Mouse (Mus musculus) lung, adult 10 weeks (tissue): ENCODE data around the gene Olfr926. TPM values are rescaled to one million over a fixed set of nuclear protein-coding genes. Genes with fewer than 3 reads are reported as not detected.

ENCODE experiments used
- polyA plus RNA-seq: library from polyadenylated mRNA; stranded (reverse); fragments of 350-450 nt; fragmentation: Illumina TruSeq; extraction: RNeasy Lipid Tissue Mini Kit (QIAGEN cat#74804); gene quantifications from one replicate; pipeline ENCODE4 v1.2.3, GENCODE M21; 2014; ENCODE audit warnings: low read depth, low replicate concordance; ENCODE audit not compliant: insufficient read depth

Olfr926 gene
- not detected for polyA plus RNA-seq

GRCm38 (mm10) chr9:38876826-38877225, at the start of gene Olfr926:
Gene Olfr926, plus strand, starts transcription at chr9:38877126.

GRCm38 (mm10) chr9:38844149-38844548, 32.8 kb upstream of the Olfr926 start, which contains the start of gene Olfr924:
Gene Olfr924, plus strand, starts transcription at chr9:38844449.

GRCm38 (mm10) chr9:38854760-38855159, 22.2 kb upstream of the Olfr926 start, which contains the start of gene Olfr26:
Gene Olfr26, plus strand, starts transcription at chr9:38855060.

Other genes starting within 250 kb of the Olfr926 start
- not detected for gene Olfr916, start 217.3 kb upstream of the Olfr926 start, polyA plus RNA-seq
- gene Olfr917, start 211.3 kb upstream of the Olfr926 start, polyA plus RNA-seq = not detected
- not detected for gene Olfr918, start 202.5 kb upstream of the Olfr926 start, polyA plus RNA-seq
- not detected for gene Olfr919, start 173.5 kb upstream of the Olfr926 start, polyA plus RNA-seq
- 27.1 TPM for gene Vwa5a, start 158.9 kb upstream of the Olfr926 start, polyA plus RNA-seq
- 0.10 TPM for gene Olfr920, start 124.8 kb upstream of the Olfr926 start, polyA plus RNA-seq
- gene Olfr921, start 104.1 kb upstream of the Olfr926 start, polyA plus RNA-seq = not detected
- not detected for gene Olfr922, start 62.5 kb upstream of the Olfr926 start, polyA plus RNA-seq
- not detected for gene Olfr923, start 50.6 kb upstream of the Olfr926 start, polyA plus RNA-seq
- gene Olfr924, start 32.7 kb upstream of the Olfr926 start, polyA plus RNA-seq = not detected
- not detected for gene Olfr26, start 22.1 kb upstream of the Olfr926 start, polyA plus RNA-seq
- gene Olfr930, start 52.7 kb downstream of the Olfr926 start, polyA plus RNA-seq = not detected
- not detected for gene Olfr933, start 95.2 kb downstream of the Olfr926 start, polyA plus RNA-seq
- gene Olfr934, start 111.2 kb downstream of the Olfr926 start, polyA plus RNA-seq = not detected
- gene Olfr935, start 122.6 kb downstream of the Olfr926 start, polyA plus RNA-seq = not detected
- not detected for gene Olfr146, start 146.3 kb downstream of the Olfr926 start, polyA plus RNA-seq
- gene Olfr937, start 187.8 kb downstream of the Olfr926 start, polyA plus RNA-seq = not detected
- not detected for gene Olfr938, start 201.8 kb downstream of the Olfr926 start, polyA plus RNA-seq